Mouse (Mus musculus) cerebellum, adult 11-12 months (tissue): Measurements from ENCODE around the gene Gm28729.
"Not testable (repeated sequence)": the region's sequence is repeated elsewhere in the genome, so short reads cannot be mapped to it uniquely, and the experiment has no call there.

ENCODE experiments used
- DNase-seq: peaks from one replicate; pipeline ENCODE4 v3.0.0; 2022

The Gm28729 gene

DNA sequence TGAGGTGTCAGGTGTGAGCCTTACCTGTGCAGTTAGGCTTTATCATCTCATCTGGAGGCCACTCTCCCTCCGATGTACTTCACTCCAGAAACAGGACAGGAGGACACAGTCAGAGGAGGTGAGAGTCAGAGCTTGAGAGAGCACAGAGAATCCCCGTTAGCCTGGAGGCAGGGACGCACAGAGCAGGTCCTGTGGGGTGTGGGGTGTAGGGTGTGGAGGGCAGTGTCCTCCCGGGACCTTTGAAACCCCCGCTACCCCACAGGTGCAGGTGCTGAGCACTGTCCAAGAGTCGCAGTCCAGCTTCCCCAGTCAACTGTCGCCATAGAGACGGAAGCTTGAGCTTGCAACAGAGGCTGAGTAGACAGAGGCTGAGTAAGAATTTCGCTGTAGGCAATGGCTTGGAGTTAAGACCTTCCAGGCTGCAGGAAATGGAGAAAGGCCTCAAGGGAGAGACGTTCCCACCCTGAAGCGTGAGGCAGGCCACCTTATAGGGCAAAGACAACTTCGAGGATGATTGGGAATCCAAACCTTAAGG is at the start of gene Gm28729:
Gm28729 (minus strand) TSS at position 293 of the 535 bp plus-strand sequence.
- DNase-seq, result no peak

DNA sequence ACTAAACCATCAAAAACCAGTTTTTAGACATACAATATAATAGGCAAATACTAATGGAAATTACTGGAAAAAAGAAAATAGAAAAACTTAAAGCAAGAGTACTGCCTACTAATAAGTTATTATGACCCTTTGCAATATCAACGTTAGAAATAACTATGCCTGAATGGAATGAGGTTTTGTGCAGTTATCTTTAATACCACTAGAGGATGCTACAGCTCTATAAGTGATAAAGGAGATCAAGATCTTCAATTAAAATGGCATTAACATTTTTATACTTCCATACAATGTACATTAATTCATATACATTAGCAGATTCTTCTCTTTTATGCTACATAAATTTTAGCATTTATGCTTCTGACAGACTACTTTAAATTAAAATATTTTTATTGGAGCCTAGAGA is 48.2 kb upstream of the Gm28729 start:
- no peak for DNase-seq

DNA sequence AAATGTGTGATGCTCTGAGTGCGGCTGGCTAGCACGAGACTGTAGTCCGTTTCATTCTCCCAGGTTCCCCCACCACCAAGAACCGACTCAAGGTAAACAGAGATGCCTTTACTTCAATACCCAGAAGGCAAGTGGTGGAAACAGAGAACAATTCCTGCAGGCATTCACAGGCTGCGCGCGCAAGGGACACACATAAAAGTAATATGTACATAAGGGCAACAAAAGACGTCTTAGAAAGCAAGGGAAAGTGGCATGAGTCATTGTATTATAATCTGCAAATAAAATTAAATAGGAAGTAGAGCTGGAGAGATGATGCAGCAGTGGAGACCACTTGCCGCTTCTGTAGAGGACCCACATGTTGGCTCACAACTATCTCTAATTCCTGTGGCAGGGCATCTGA is 47.7 kb upstream of the Gm28729 start:
- no peak for DNase-seq

DNA sequence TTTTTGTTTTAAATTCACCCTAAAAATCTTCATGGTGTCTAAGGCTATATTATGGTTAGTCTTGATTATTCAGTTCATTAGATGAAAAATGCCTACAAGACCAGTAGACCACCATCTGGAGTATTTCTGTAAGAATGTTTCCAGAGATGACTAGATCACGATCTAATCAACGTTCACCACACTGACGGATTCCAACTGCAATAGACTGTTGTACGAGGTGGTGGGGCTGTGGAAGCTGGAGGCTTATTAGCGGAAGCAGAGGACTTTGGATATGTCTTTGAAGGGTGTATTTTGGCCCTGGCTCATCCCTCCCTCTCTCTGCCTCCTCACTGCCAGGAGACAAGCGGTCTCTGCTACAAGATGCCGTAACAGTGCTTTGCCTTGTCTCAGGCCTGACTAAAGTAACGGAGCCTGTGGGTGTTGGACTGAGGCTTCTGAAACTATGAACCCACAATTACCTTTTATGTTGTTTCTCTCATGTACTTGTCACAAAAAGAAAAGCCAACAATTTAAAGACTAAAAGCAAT is 41.5 kb upstream of the Gm28729 start:
- DNase-seq, result no peak

DNA sequence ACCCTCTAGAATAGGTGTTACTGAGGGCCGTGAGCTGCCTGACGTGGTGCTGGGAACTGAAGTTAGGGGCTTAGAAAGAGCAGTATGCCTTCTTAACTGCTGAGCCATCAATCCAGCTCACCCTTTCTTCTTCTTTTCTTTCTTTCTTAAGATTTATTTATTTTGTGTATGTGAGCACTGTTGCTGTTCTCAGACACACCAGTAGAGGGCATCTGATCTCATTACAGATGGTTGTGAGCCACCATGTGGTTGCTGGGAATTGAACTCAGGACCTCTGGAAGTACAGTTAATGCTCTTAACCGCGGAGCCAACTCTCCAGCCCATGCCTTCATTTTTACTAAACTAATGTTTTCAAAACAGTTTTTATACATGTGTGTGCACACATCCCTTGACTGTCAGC is 38.4 kb upstream of the Gm28729 start:
- no peak for DNase-seq

DNA sequence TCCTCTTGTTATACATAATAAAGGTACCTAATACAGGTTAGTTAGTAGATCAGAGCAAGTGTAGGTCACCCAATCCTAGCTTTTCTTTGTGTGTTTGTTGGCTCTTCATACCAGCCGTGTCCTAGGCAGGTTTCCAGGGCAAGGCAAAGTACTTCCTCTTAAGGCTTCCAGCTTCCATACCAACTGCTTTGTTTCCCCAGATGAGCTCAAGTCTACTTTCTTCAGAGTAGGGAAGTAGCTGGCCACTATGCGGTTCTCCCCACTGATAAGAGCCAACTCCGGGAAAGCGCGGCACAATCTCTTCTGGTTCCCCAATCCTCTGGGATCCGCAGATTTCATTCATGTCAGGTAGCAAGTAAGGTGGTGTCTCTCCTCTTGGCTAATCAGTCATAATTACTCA is 34.1 kb upstream of the Gm28729 start:
- DNase-seq, result no peak

DNA sequence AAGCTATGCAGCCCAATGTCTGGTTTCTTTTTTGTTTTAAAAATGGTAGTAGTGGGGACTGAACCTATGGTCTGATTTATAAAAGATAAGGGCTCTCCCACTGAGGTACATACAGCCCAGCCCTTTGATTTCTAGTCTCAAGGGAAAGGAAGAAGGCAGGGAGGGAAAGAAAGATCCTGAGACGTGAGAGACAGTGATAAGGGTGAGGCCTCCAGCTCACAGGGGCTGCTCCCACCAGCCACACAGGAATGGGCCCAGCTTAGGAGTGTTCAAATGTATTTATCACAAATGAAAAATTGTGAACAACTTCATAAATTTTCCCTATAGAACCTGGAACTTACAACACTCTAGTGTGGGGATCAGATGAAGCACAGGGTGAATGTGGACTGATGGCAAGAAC is 33.5 kb upstream of the Gm28729 start:
- DNase-seq, result no peak

DNA sequence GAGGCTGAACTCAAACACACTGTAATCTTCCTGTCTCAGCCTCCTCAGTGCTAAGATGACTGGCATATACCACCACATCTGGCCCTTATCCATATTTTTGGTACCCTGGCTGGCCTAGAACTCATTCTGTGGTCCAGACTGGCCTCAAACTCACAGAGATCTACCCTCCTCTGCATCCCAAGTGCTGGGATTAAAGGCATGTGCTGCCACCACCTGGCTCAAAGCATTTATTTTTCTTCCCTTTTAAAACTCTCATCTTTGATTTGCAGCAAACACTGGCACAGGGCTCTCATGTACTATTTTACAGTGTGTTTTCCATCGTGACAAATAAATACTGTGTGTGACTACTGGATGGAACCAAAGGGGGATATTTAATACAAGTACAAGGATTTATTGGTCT is 29.0 kb upstream of the Gm28729 start:
- DNase-seq, result no peak

DNA sequence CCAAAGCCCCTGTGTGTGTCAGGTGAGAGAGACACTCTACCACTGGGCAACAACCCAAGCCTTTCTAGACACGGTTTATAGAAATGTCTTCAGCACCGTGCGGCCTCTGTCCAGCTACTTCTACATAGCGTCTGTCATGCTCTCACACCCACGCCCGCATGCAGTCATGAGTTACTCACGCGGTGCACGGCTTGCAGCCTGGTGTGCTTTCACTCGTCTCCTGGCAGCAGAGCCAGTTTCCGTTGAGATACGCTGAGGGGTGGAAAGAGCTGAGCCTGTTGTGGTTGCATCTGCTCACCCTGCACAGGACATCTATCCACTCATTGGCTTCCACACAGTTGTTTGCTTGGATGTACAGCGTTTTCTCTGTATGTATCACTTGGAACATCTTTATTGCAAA is 20.3 kb upstream of the Gm28729 start:
- no peak for DNase-seq

DNA sequence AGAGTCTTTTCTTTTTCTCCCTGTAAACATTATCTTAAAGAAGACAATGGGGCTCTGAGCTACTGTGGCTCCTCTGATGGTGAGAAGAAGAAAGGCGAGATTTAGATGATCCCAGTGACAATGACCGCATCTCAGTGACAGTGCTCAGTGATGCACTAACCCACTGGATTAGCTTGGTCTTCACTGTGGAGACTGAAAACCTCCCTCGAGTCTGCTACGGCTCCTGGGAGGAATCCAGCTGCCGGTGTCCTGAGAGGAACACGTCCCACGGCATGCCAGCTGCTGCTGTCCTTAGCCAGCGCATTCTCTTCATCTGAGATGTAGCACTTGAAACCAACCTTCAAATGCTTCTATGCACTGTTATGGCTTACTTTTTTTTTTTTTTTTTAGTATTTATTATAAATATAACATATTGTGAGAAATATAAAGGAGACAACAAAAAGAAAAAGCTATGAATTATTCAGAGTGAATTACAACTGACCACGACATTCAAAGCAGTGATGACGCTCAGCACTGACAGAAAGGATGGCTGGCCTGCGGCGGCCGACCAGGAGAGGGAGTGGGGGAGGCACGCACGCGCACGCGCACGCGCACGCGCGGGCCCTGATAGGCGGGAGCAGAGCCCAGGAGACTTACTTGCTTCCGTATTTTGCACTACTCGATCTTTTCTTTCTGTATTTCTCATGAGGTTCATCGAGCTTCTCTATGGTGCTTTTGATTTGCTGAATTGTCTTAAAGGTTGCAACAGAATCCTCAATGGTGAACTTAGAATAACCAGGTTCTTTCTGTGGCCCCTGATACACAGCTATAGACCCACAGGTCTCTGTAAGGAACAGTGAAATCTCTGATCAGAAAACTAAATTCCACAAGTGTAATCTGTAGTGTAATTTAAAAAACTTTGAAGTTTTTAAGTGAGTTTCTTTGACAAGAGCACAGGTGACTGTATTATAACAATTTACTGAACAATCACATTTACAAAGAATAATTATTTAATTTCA is 18.9 kb upstream of the Gm28729 start:
- peak; percentile 70 for DNase-seq

DNA sequence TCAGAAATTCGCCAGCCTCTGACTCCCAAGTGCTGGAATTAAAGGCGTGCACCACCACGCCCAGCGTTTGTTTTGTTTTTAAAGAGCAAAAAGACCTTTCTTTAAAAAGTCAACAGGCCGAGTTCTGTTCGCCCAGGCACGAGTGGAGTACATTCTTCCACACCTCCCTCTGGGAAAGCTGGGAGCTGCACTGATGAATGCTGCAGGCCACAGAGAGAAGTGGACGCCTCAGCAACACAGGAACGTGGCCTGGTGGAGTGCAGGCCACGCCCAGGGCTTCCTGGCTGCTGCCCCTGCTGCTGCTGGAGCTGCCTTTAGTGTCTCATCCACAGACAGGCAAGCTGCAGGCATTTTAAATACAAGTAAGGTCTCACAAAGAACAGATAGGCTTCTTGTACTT is 13.9 kb upstream of the Gm28729 start:
- no peak for DNase-seq

DNA sequence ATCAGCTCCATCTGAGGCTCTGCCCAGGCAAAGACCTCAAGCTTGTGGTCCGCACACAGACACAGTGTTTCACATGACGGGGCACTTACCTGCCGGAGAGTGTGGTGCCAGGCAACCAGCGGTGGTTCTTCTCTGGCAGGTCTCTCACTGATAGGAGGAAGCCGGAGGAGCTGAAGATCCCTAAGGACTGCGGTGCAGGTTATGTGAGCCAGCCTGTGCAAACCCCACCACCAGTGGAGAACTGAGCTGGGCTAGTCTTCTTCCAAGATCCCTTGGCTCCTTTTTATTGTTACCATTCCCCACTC is 12.5 kb upstream of the Gm28729 start:
- no peak for DNase-seq

DNA sequence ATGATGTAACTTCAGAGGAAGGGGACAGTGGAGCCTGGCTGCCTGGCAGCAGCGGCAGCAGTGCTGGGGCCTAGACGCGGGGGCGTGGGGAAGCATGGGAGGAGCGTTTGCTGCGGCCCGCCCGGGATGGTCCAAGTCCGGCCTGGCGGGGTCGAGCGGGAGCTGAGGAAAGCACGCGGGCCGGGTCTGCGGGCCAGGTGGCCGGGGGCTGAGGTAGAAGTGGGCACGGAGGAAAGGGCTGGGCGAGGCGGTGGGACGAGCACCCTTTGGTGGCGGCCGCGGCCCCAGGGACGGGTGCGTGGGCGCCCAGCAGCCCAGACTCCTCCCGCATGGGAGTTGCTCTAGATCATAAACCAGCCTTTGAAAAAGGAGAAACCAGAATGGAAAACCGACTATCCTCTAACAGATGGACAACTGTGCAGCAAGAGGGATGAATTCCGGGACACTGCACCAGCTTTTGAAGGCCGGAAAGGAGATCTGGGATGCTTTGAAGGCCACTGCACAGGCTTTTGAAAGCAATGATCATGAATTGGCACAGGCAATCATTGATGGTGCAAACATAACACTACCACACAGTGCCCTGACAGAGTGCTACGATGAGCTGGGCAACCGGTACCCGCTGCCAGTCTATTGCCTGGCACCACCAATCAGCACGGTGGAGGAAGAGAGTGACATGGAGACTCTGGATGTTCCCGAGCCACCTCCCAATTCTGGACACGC is 12.0 kb upstream of the Gm28729 start:
- DNase-seq, result peak; percentile 34

DNA sequence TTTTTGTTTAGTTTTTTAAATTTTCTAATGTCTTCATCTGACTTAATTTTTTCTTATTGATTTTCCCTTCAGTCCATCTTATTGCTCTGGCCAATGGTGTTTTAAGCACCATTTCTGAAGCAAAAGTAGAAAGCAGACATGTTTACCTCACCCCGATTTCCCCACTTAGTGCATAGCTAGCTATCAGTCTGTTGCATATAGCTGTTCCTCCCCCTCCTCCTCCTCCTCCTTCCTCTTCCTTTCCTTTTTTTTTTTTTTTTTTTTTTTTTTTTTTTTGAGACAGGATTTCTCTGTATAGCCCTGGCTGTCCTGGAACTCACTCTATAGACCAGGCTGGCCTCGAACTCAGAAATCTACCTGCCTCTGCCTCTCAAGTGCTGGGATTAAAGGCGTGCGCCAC is 11.0 kb upstream of the Gm28729 start:
- DNase-seq, result not testable (repeated sequence)

DNA sequence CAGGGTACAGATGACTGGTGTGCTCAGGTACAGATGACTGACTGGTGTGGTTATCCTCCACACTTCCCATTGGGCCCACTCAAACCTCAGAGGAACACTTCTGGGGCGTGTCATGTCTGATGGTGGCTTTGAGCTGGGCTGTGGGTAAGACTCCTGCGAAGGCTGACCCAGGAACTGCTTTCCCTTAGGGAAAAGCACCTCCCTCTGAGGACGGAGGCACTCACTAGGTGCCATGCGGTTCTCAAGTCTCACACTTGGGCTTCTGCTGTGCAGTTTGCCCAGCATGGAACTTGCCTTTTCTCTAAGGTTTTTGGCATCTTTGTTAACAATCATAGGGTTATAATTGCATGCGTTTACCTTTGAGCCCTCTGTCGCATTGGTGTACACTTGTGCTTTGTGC is 10.4 kb upstream of the Gm28729 start:
- no peak for DNase-seq

DNA sequence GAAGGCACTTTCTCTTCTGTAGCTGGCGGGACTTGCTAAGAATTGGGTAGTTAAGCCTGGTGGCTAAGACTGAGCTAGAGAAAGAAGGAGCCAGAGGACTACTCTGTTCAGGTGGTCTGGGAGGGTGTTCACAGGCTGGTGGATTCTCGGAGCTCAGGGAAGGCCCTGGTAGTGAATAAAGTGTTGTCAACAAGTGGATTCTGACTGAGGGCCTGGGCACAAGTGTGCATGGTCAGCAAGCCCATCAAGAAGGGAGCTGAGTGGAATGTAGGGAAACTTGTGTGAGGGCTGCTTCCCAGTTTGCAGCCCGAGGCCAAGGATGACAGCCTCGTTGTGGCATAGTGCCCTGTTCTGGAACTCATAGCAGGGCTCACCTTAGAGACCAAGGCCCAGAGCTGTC is 9.2 kb upstream of the Gm28729 start:
- DNase-seq, result no peak

DNA sequence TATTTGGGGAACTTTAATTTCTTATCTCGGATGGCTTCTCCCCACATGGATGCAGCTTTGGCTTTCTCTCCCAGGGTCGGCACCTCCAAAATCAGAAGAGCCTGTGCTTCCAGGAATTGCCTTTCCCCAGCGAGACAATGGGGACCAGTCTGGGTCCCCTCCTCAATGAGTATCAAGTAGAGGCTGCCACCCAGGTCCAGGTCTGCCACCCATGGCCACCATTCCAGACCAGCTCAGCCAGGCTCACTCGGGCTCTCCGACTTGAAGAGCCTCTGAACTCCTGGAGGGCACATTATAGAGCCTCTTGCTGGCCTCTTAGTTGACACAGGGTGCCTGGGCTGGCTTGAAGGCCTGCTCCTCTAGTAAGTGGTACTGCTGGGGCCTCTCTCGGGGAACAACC is 8.4 kb upstream of the Gm28729 start:
- DNase-seq, result no peak

DNA sequence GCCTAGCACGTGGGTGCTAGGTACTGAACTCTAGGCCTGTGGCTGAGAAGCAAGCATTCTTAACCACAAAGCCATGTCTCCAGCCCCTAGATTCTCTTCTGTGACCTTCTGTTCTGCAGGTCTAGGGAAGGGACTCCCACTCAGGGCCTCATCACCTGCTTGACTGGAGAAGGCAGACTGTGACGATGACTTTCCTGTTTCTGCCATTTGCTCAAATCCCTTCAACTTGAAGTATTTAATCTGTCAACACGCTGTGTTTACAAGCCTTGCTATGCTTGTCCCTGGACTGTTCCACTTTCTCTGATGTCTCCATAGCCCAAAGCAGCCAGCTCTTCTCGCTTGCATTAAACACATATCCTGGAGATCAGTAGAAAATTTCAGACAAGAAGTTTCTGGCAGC is 7.5 kb upstream of the Gm28729 start:
- no peak for DNase-seq

DNA sequence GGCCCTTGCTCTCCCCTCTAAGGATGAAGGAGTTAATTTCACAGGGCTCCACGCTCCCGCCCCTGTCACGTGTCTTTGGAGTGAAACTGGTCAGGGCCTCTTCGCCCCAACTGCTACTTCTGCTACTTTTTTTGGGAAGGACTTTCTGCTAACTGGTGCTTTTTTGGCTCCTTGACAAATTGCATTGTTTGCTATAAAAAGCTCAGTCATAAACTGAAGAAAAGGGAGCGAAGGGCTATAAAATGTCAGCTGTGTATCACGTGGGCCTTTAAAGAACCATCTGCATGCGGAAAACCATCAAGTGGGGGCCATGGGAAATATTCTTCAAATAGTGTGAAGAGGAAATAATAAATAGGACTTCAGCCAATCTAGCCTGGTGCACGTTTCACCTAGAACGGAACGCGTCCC is 5.6 kb upstream of the Gm28729 start:
- DNase-seq, result no peak

DNA sequence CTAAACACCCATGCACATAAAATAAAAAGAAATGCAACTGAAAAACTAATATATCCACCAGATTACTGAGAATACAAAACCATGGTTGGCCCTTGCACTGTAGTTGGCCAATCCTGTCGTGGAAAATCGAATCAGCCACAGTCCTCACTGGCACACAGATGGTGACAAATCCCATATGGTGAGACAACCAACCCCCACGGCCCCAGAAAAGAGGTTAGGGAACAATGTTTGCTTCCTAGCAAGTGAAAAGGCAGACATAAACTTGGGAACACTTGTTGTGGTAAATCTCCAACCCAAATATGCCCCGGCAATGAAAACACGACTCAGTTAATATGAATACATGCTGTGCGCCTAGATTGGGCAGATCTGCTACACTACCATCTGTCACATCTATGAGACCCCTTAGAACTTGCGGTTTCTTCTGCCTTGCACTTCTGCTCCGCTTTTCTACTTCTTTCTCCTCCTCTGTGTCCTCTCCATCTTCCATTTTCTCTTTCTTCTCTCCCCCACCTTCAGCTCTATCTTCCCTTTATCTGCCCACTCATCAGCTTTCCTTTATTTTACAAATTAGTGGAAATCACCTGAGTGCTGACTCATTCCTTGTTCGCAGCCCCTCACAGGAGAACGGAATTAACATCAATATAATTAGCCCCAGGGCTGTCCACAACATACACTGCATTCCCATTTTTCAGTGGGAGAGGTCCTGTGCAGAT is 5.1 kb upstream of the Gm28729 start:
- DNase-seq, result no peak

DNA sequence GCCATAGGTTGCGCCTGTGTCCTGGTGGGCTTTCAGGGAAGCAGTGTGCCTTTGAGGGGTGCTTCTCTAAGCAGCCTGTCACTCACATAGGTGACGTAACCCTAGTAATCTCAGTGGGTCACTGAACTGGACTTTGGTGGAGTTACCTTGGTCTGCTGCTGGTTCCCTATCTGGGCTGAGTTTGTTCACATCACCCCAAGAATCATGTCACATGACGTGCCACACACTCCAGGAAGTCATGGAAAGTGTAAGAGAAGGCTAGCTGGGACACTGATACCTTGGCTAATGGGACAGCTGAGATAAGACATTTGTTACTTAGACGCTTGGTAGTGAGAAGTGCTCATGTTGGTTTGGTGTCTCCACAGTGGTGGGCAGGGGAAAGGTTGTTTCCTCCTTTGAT is 947 bp upstream of the Gm28729 start:
- no peak for DNase-seq

DNA sequence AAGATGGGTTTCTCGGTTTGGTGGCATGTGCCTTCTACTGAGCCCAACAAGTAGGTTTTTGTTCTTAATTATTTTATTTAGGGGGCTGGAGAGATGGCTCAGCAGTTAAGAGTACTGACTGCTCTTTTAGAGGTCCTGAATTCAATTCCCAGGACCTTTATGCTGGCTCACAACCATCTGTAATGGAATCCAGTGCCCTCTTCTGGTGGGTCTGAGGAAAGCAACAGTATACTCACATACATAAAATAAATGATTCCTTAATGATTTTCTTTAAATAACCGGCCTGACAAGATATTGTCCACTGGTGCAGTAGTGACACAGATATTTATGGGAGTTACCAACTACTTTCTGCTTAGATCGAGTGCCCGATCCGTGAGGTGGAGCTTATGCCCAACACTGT is 1.9 kb downstream of the Gm28729 start:
- DNase-seq, result no peak

DNA sequence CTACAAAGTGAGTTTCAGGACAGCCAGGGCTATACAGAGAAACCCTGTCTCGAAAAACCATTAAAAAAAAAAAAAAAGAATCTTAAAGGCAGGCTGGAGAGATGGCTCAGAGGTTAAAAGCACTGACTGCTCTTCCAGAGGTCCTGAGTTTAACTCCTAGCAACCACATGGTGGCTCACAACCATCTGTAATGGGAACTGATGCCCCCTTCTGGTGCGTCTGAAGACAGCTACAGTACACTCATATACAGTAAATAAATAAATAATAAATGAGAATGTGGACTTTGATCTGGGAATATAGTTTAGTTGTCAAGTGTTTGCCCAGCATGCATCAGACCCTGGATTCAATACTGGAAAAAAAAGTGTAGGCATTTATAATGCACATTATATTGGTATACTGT is 3.5 kb downstream of the Gm28729 start:
- DNase-seq, result not testable (repeated sequence)
